Mouse (Mus musculus) MEL (cell line): ENCODE measurements around the gene Pecam1. TPM values are rescaled to one million over a fixed set of nuclear protein-coding genes. Genes with fewer than 3 reads are reported as not detected.
A peak's percentile ranks its signal among the peaks of the same experiment; 100 is the strongest.

Experiments
- DNase-seq: peaks from one replicate; pipeline ENCODE4 v3.0.0; 2011; ENCODE audit warnings: low read depth, low spot score
- H3K27ac ChIP-seq: 2 replicates; pipeline ENCODE4 v1.5.1; 2012; ENCODE audit warnings: low read depth, mild to moderate bottlenecking, control low read depth, low read length, moderate library complexity; ENCODE audit not compliant: control insufficient read depth
- H3K27me3 ChIP-seq, 2 experiments: fragments of 150-350 bp in 1 of 2; sonication (generic) in 1 of 2; 2 replicates each; pipeline ENCODE4 v1.6.1; 2012; ENCODE audit warnings: low read length in 2 of 2, mild to moderate bottlenecking in 2 of 2, improper control_type of control experiment in 1 of 2, moderate library complexity in 1 of 2; ENCODE audit not compliant: insufficient read depth in 2 of 2, control insufficient read depth in 1 of 2
- H3K36me3 ChIP-seq, 2 experiments: 2 replicates each; pipeline ENCODE4 v1.6.1; 2012 to 2014; ENCODE audit warnings: low read length in 2 of 2, improper control_type of control experiment in 1 of 2, inconsistent platforms in 1 of 2, mild to moderate bottlenecking in 1 of 2; ENCODE audit not compliant: insufficient read depth in 2 of 2, control insufficient read depth in 1 of 2
- H3K4me1 ChIP-seq, 2 experiments: fragments of 150-350 bp in 1 of 2; sonication (generic) in 1 of 2; 2 replicates each; pipeline ENCODE4 v1.6.1; 2012; ENCODE audit warnings: low read length in 2 of 2, improper control_type of control experiment in 1 of 2, mild to moderate bottlenecking in 1 of 2; ENCODE audit not compliant: insufficient read depth in 2 of 2, control insufficient read depth in 1 of 2
- H3K4me3 ChIP-seq, 2 experiments: fragments of 150-350 bp in 1 of 2; sonication (generic) in 1 of 2; 2 replicates each; pipeline ENCODE4 v1.5.1; 2012; ENCODE audit warnings: low read depth in 2 of 2, low read length in 2 of 2, mild to moderate bottlenecking in 2 of 2, moderate library complexity in 2 of 2, control low read depth in 1 of 2, improper control_type of control experiment in 1 of 2; ENCODE audit not compliant: control insufficient read depth in 1 of 2, insufficient read depth in 1 of 2
- H3K79me2 ChIP-seq: 2 replicates; pipeline ENCODE4 v1.6.1; 2012; ENCODE audit warnings: mild to moderate bottlenecking, low read length, moderate library complexity; ENCODE audit not compliant: control insufficient read depth, poor library complexity, insufficient read depth
- H3K9ac ChIP-seq: 2 replicates; pipeline ENCODE4 v1.6.1; 2012; ENCODE audit warnings: low read depth, mild to moderate bottlenecking, control low read depth, low read length, moderate library complexity; ENCODE audit not compliant: control insufficient read depth, poor library complexity, severe bottlenecking
- H3K9me3 ChIP-seq: fragments of 150-350 bp; sonication (generic); replicated peaks from 2 replicates; pipeline ENCODE4 v1.6.1; 2012; ENCODE audit warnings: mild to moderate bottlenecking, low read length, improper control_type of control experiment, moderate library complexity; ENCODE audit not compliant: insufficient read depth
- BHLHE40 ChIP-seq: IDR thresholded peaks from 2 replicates; pipeline ENCODE4 v1.6.1; 2012; ENCODE audit warnings: low read depth, mild to moderate bottlenecking, inconsistent platforms, low read length, improper control_type of control experiment, borderline replicate concordance
- CHD2 ChIP-seq: IDR thresholded peaks from 2 replicates; pipeline ENCODE4 v1.6.1; 2011; ENCODE audit warnings: low read length, improper control_type of control experiment
- CTCF ChIP-seq, 3 experiments: IDR thresholded peaks in 2 of 3; conservative IDR thresholded peaks in 1 of 3; 2 replicates each; pipeline ENCODE4 v1.5.1; 2011 to 2012; ENCODE audit warnings: low read length in 3 of 3, low read depth in 2 of 3, mild to moderate bottlenecking in 2 of 3, improper control_type of control experiment in 1 of 3, inconsistent platforms in 1 of 3, mixed read lengths in 1 of 3, moderate library complexity in 1 of 3; ENCODE audit not compliant: control insufficient read depth in 1 of 3, insufficient read depth in 1 of 3, poor library complexity in 1 of 3, severe bottlenecking in 1 of 3
- ELF1 ChIP-seq: IDR thresholded peaks from 2 replicates; pipeline ENCODE4 v1.6.1; 2014; ENCODE audit warnings: low read depth, mild to moderate bottlenecking, inconsistent platforms, low read length, improper control_type of control experiment, moderate library complexity
- EP300 ChIP-seq, 2 experiments: IDR thresholded peaks; 2 replicates each; pipeline ENCODE4 v1.6.1; 2011; ENCODE audit warnings: improper control_type of control experiment in 2 of 2, low read length in 2 of 2, low read depth in 1 of 2, mild to moderate bottlenecking in 1 of 2
- ETS1 ChIP-seq: IDR thresholded peaks from 2 replicates; pipeline ENCODE4 v1.6.1; 2012; ENCODE audit warnings: low read depth, mild to moderate bottlenecking, inconsistent platforms, low read length, improper control_type of control experiment, moderate library complexity
- GABPA ChIP-seq: IDR thresholded peaks from 2 replicates; pipeline ENCODE4 v1.6.1; 2012; ENCODE audit warnings: low read depth, mild to moderate bottlenecking, inconsistent platforms, low read length, improper control_type of control experiment, moderate library complexity
- GATA1 ChIP-seq: IDR thresholded peaks from 2 replicates; pipeline ENCODE4 v1.6.1; 2011; ENCODE audit warnings: low read depth, low read length, improper control_type of control experiment
- HCFC1 ChIP-seq: IDR thresholded peaks from 2 replicates; pipeline ENCODE4 v1.6.1; 2012; ENCODE audit warnings: low read depth, mild to moderate bottlenecking, inconsistent platforms, low read length, improper control_type of control experiment, moderate library complexity
- JUND ChIP-seq: IDR thresholded peaks from 2 replicates; pipeline ENCODE4 v1.6.1; 2011; ENCODE audit warnings: low read depth, mild to moderate bottlenecking, improper control_type of control experiment, low read length
- MAFK ChIP-seq: IDR thresholded peaks from 2 replicates; pipeline ENCODE4 v1.6.1; 2011; ENCODE audit warnings: low read depth, mild to moderate bottlenecking, low read length, improper control_type of control experiment, borderline replicate concordance
- MAX ChIP-seq: IDR thresholded peaks from 2 replicates; pipeline ENCODE4 v1.6.1; 2011; ENCODE audit warnings: low read length, improper control_type of control experiment
- MEF2A ChIP-seq: IDR thresholded peaks from 2 replicates; pipeline ENCODE4 v1.6.1; 2014; ENCODE audit warnings: low read depth, mild to moderate bottlenecking, inconsistent platforms, low read length, improper control_type of control experiment; ENCODE audit not compliant: poor library complexity, insufficient replicate concordance, severe bottlenecking; ENCODE audit errors: extremely low read depth
- MXI1 ChIP-seq: IDR thresholded peaks from 2 replicates; pipeline ENCODE4 v1.6.1; 2011; ENCODE audit warnings: mild to moderate bottlenecking, low read depth, low read length, improper control_type of control experiment
- MYB ChIP-seq: IDR thresholded peaks from 2 replicates; pipeline ENCODE4 v1.6.1; 2011; ENCODE audit warnings: mild to moderate bottlenecking, low read depth, low read length, improper control_type of control experiment
- MYC ChIP-seq: IDR thresholded peaks from 2 replicates; pipeline ENCODE4 v1.6.1; 2011; ENCODE audit warnings: low read depth, mild to moderate bottlenecking, low read length, improper control_type of control experiment, moderate library complexity
- NELFE ChIP-seq: IDR thresholded peaks from 2 replicates; pipeline ENCODE4 v1.6.1; 2011; ENCODE audit warnings: low read depth, low read length, improper control_type of control experiment
- NRF1 ChIP-seq: IDR thresholded peaks from 2 replicates; pipeline ENCODE4 v1.6.1; 2014; ENCODE audit warnings: low read depth, mild to moderate bottlenecking, inconsistent platforms, low read length, improper control_type of control experiment, moderate library complexity; ENCODE audit not compliant: poor library complexity, insufficient read depth, severe bottlenecking
- RAD21 ChIP-seq: IDR thresholded peaks from 2 replicates; pipeline ENCODE4 v1.6.1; 2011; ENCODE audit warnings: mild to moderate bottlenecking, low read depth, low read length, improper control_type of control experiment
- SIN3A ChIP-seq: IDR thresholded peaks from 2 replicates; pipeline ENCODE4 v1.6.1; 2012; ENCODE audit warnings: low read length, improper control_type of control experiment, inconsistent platforms
- SMC3 ChIP-seq: IDR thresholded peaks from 2 replicates; pipeline ENCODE4 v1.6.1; 2011; ENCODE audit warnings: low read depth, low read length, improper control_type of control experiment
- TBP ChIP-seq: IDR thresholded peaks from 2 replicates; pipeline ENCODE4 v1.8.0; 2011; ENCODE audit warnings: low read depth, low read length, improper control_type of control experiment
- TCF12 ChIP-seq: IDR thresholded peaks from 2 replicates; pipeline ENCODE4 v1.6.1; 2014; ENCODE audit warnings: low read depth, mild to moderate bottlenecking, inconsistent platforms, low read length, improper control_type of control experiment, moderate library complexity
- UBTF ChIP-seq: IDR thresholded peaks from 2 replicates; pipeline ENCODE4 v1.6.1; 2012; ENCODE audit warnings: low read depth, mild to moderate bottlenecking, inconsistent platforms, low read length, improper control_type of control experiment, moderate library complexity, borderline replicate concordance; ENCODE audit not compliant: insufficient read depth
- USF1 ChIP-seq: IDR thresholded peaks from 2 replicates; pipeline ENCODE4 v1.6.1; 2014; ENCODE audit warnings: low read depth, mild to moderate bottlenecking, inconsistent platforms, low read length, improper control_type of control experiment, moderate library complexity
- USF2 ChIP-seq, 2 experiments: IDR thresholded peaks; 2 replicates each; pipeline ENCODE4 v1.6.1; 2011 to 2012; ENCODE audit warnings: improper control_type of control experiment in 2 of 2, low read length in 2 of 2, borderline replicate concordance in 1 of 2, inconsistent platforms in 1 of 2, low read depth in 1 of 2, mild to moderate bottlenecking in 1 of 2; ENCODE audit not compliant: insufficient read depth in 1 of 2
- ZC3H11A ChIP-seq: IDR thresholded peaks from 2 replicates; pipeline ENCODE4 v1.6.1; 2012; ENCODE audit warnings: low read depth, mild to moderate bottlenecking, inconsistent platforms, low read length, improper control_type of control experiment
- ZKSCAN1 ChIP-seq: IDR thresholded peaks from 2 replicates; pipeline ENCODE4 v1.6.1; 2012; ENCODE audit warnings: low read depth, mild to moderate bottlenecking, inconsistent platforms, low read length, improper control_type of control experiment, moderate library complexity
- ZMIZ1 ChIP-seq: IDR thresholded peaks from 2 replicates; pipeline ENCODE4 v1.6.1; 2012; ENCODE audit warnings: low read depth, mild to moderate bottlenecking, inconsistent platforms, low read length, improper control_type of control experiment, moderate library complexity
- ZNF384 ChIP-seq: IDR thresholded peaks from 2 replicates; pipeline ENCODE4 v1.6.1; 2012; ENCODE audit warnings: low read depth, mild to moderate bottlenecking, inconsistent platforms, low read length, improper control_type of control experiment
- polyA plus RNA-seq, 2 experiments: library from polyadenylated mRNA; stranded (reverse) in 1 of 2; unstranded in 1 of 2; fragments of >175 nt in 1 of 2; fragments of >200 nt in 1 of 2; gene quantifications; 2 replicates each; pipeline versions ENCODE4 v1.2.1 to v1.2.4; 2012; ENCODE audit warnings: low replicate concordance in 2 of 2, low read depth in 1 of 2; ENCODE audit not compliant: insufficient read length in 2 of 2, insufficient read depth in 1 of 2, missing spikeins in 1 of 2
- total RNA-seq: library from RNA; depleted of rRNA; stranded (reverse); fragments of 300-350 nt; gene quantifications from 2 replicates; pipeline ENCODE4 v1.2.3, GENCODE M21; 2012

The Pecam1 gene
- total and polyA plus RNA-seq, 3 experiments = 0.12 to 0.14 TPM; not detected in 1

- TF ChIP-seq MXI1 (peak; percentile 58; the same call in 1 of the 2 replicates), MAFK (no peak), ELF1 (no peak; the same call in 1 of the 2 replicates)
Measured at GRCm38 (mm10) chr11:106788775-106789459, 38.5 kb upstream of the Pecam1 start, which contains the start of the genes Ddx5 and Cep95 (continued).

DNA sequence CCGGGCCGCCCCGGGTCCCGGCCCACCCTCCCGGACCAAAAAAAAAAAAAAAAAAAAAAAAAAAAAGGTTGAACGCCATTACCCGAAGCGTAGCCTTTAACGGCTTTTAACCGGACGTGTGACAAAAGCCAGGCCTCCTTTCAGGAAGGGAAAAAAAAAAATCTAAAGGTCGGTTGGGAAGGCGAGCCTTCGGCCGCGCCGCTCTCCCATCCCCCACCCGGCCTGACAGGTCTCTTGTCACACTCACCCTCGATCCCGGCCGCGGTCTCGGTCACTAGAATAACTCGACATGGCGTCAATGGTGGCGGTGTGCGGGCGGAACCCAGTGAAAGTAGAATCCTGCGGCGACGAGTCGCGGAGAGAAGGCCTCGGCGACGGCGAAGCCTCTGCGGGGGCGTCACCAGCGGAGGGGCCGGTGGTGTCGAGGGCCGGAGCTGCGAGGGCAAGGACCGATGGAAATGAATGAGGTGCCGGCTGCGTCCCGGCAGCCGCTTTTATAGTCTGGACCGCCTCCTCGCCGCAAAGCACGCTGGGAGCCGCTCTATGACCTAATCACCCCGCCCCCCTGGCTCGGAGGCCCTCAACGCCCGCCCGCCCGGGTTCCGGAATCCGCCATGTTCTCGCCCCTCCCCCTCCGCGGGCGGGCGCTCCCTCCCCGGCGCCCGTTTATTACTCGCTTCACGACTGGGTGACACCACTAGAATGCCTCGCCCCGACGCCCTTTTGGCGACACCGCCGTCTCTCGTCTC lies 37.8 kb upstream of the Pecam1 start:
- Histone ChIP-seq H3K36me3 (peaks cover 38 to 44% of the 10 kb centered on the region in 2 experiments), H3K4me1 (peaks cover 3 to 9% of the 10 kb centered on the region in 2 experiments), H3K4me3 (peak overlapping the region; percentile 82 to 86), H3K79me2 (peaks cover 48% of the 10 kb centered on the region), H3K9me3 (no peaks in the 10 kb centered on the region), H3K27ac (peak overlapping the region; percentile 91), H3K9ac (peak overlapping the region; percentile 96), H3K27me3 (no peaks in the 10 kb centered on the region)
- DNase-seq = peak; percentile 98
- TF ChIP-seq SMC3 = no peak
- no peak for TF ChIP-seq BHLHE40
- peak; percentile 66; the same call in 1 of the 2 replicates for TF ChIP-seq ZNF384
- no peak; the same call in 1 of the 2 replicates for TF ChIP-seq MAFK
- no peak for TF ChIP-seq GATA1
- peak; percentile 82 for TF ChIP-seq HCFC1
- TF ChIP-seq NELFE = peak; percentile 100
- 0 out of 2 replicates have a peak, but pooled peaks have one; percentile 10 for TF ChIP-seq GABPA
- no peak for TF ChIP-seq NRF1
- peak; percentile 54 for TF ChIP-seq MXI1
- no peak for TF ChIP-seq ZKSCAN1
- TF ChIP-seq RAD21 = no peak
- peak; percentile 71 for TF ChIP-seq ETS1
- peak; percentile 57; the same call in 1 of the 2 replicates for TF ChIP-seq UBTF
- TF ChIP-seq USF2 (IDR thresholded peaks at IDR 0.05; ENCODE audit: borderline replicate concordance in 1 of 2, insufficient read depth in 1 of 2, low read depth in 1 of 2, low read length in 2 of 2) = no peak
- no peak for TF ChIP-seq MEF2A
- TF ChIP-seq CTCF (IDR thresholded peaks at IDR 0.05 in 2 of 3, conservative IDR thresholded peaks at IDR 0.05 in 1 of 3; ENCODE audit: control insufficient read depth in 1 of 3, insufficient read depth in 1 of 3, low read depth in 2 of 3, low read length in 3 of 3, poor library complexity in 1 of 3, severe bottlenecking in 1 of 3) = 0 out of 6 replicates have a peak, but pooled peaks of 1 of the 3 experiments have one; percentile 2
- TF ChIP-seq TBP = peak; percentile 98
- TF ChIP-seq JUND = no peak
- TF ChIP-seq ZMIZ1 = peak; percentile 100
- TF ChIP-seq MYB = 0 out of 2 replicates have a peak, but pooled peaks have one; percentile 42
- TF ChIP-seq CHD2 = peak; percentile 71
- peak in 1 of 2 experiments; percentile 13; a peak in 2 of 4 replicates for TF ChIP-seq EP300 (IDR thresholded peaks at IDR 0.05; ENCODE audit: low read depth in 1 of 2, low read length in 2 of 2)
- peak; percentile 0; the same call in 1 of the 2 replicates for TF ChIP-seq ZC3H11A
- TF ChIP-seq MAX = peak; percentile 51
- no peak for TF ChIP-seq USF1
- TF ChIP-seq SIN3A = no peak; the same call in 1 of the 2 replicates
- TF ChIP-seq MYC = no peak
- TF ChIP-seq ELF1 = peak; percentile 80
- peak; percentile 88 for TF ChIP-seq TCF12
